Mouse (Mus musculus): Measurements from ENCODE around the gene Arhgap45.
"Not testable (repeated sequence)": the region's sequence is repeated elsewhere in the genome, so short reads cannot be mapped to it uniquely, and the experiment has no call there.

Gene Arhgap45

GRCm38 (mm10) chr10:80036832-80037231, 20.4 kb downstream of the Arhgap45 start:
- no peak for DNase-seq

GRCm38 (mm10) chr10:80039559-80039979, 23.1 kb downstream of the Arhgap45 start, which contains the start of gene Polr2e:
Gene Polr2e, minus strand, starts transcription at chr10:80039795.
- peak; percentile 97 for DNase-seq

GRCm38 (mm10) chr10:80041409-80042060, 25.1 kb downstream of the Arhgap45 start:
- not testable (repeated sequence) for DNase-seq

- DNase-seq: no peak
These were observed 27.6 kb downstream of the Arhgap45 start for GRCm38 (mm10) chr10:80044087-80044486.

GRCm38 (mm10) chr10:80045364-80045763, 28.9 kb downstream of the Arhgap45 start:
- not testable (repeated sequence) for DNase-seq

GRCm38 (mm10) chr10:80045766-80046165, 29.3 kb downstream of the Arhgap45 start:
- DNase-seq: no peak

- DNase-seq: no peak
These were observed 30.6 kb downstream of the Arhgap45 start, which contains the start of gene Gpx4 for GRCm38 (mm10) chr10:80047041-80047565. Gene Gpx4, plus strand, starts transcription at chr10:80047166.

- DNase-seq: no peak
These were observed 31.9 kb downstream of the Arhgap45 start for GRCm38 (mm10) chr10:80048396-80048795.

- no peak for DNase-seq
These were observed 32.4 kb downstream of the Arhgap45 start for GRCm38 (mm10) chr10:80048834-80049233.

- no peak for DNase-seq
These were observed 33.8 kb downstream of the Arhgap45 start for GRCm38 (mm10) chr10:80050244-80050643.

GRCm38 (mm10) chr10:80050885-80051617, 34.6 kb downstream of the Arhgap45 start:
- no peak for DNase-seq

- no peak for DNase-seq
These were observed 35.3 kb downstream of the Arhgap45 start for GRCm38 (mm10) chr10:80051618-80052373.

GRCm38 (mm10) chr10:80052374-80052764, 35.9 kb downstream of the Arhgap45 start:
- DNase-seq: no peak

GRCm38 (mm10) chr10:80053259-80053780, 36.9 kb downstream of the Arhgap45 start:
- peak; percentile 100 for DNase-seq

GRCm38 (mm10) chr10:80053831-80054815, 37.7 kb downstream of the Arhgap45 start:
- DNase-seq: peak; percentile 66

- DNase-seq: not testable (repeated sequence)
These were observed 38.5 kb downstream of the Arhgap45 start for GRCm38 (mm10) chr10:80054911-80055310.

- DNase-seq: no peak
These were observed 38.9 kb downstream of the Arhgap45 start for GRCm38 (mm10) chr10:80055364-80055763.

- DNase-seq: no peak
These were observed 39.4 kb downstream of the Arhgap45 start for GRCm38 (mm10) chr10:80055891-80056290.

- DNase-seq: no peak
These were observed 40.1 kb downstream of the Arhgap45 start for GRCm38 (mm10) chr10:80056506-80056905.

- DNase-seq: no peak
These were observed 40.7 kb downstream of the Arhgap45 start for GRCm38 (mm10) chr10:80056976-80057682.

Measured in cerebellum, adult 11 months (tissue).